Mouse (Mus musculus) heart, postnatal 4 days (tissue): ENCODE measurements at regions not wholly inside any gene's neighbourhood (a gene's known extent, or its start where the extent isn't known, plus 50 kb on each side); places are given as distances from the start of the nearest gene placed in this dataset.
"Not testable (repeated sequence)": the region's sequence is repeated elsewhere in the genome, so short reads cannot be mapped to it uniquely, and the experiment has no call there.

Source experiments
- DNase-seq: peaks from one replicate; pipeline ENCODE4 v3.0.0; 2021

DNA sequence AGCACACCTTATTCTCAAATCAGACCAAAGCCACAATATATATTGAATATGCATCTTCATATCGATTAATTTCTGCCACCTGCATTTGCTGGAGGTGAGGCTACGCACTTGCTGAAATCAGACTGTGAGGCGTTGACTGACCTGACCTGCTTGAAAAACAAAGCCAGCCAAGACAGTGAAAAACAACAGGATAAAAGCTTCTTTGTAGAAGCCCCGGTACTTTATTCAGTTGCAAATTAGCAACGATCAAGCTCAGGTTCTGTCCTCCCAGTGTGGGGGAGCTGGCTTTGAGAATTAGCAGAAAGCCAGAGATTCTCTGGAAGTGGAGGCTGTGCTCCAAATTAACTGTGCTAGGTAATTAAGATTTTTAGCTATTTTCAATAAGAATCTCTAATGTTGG, 100.6 kb downstream of the Vmn2r79 start:
- DNase-seq = no peak

DNA sequence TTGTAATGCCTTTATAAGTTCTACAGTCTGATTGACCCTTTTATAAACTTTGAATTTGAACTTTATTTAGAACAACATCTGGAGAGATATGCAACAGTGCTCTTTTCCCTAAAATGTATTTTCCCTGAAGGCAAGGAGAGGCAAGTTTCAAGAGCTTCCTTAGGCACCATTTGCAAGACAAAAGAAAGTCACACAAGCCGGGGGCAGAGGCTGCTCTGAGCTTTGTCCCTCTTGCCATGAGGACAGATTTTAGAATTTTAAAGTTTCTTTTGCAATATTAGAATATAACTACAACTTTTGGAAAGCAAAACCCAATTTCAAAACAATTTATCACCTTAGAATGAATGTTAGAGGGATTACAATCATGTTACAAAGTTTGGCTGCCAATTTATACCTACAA, 103.7 kb downstream of the Vmn2r79 start:
- DNase-seq = not testable (repeated sequence)

DNA sequence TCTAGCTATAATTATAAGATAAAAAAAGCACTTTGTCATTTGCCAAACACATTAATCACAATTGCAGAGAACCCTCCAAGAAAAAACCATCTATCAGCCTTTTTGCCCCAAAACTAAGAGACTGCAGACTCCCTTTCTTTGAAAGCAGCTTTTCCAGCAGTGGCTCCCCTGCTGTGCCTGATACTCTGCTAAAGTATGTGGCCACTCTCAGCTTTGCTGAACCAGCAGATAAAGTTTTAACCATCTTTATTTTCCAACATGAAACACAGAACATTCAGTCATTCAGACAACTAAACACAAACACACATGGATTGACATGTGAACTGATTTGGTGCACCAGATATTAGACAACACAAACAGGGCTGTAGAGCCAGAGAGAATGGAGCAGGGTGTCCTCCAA, 104.5 kb downstream of the Vmn2r79 start:
- not testable (repeated sequence) for DNase-seq

DNA sequence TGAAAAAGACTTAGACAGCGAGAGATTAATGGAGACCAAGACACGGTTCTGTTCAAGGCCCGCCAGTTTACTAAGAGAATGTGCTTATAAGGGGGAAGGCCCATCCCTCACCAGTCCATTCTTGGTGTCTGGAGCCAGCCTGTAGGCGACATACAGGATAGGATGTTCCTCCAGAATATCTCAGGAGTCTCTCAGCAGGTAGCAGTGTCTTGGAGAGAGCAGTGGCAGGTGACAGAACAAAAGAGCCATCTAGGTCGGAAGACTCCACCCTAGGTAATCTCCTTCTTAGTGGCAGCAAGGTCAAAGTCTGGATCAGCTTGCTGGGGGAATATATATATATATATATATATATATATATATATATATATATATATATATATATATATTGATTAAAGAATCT, 105.4 kb downstream of the Vmn2r79 start:
- DNase-seq = not testable (repeated sequence)

DNA sequence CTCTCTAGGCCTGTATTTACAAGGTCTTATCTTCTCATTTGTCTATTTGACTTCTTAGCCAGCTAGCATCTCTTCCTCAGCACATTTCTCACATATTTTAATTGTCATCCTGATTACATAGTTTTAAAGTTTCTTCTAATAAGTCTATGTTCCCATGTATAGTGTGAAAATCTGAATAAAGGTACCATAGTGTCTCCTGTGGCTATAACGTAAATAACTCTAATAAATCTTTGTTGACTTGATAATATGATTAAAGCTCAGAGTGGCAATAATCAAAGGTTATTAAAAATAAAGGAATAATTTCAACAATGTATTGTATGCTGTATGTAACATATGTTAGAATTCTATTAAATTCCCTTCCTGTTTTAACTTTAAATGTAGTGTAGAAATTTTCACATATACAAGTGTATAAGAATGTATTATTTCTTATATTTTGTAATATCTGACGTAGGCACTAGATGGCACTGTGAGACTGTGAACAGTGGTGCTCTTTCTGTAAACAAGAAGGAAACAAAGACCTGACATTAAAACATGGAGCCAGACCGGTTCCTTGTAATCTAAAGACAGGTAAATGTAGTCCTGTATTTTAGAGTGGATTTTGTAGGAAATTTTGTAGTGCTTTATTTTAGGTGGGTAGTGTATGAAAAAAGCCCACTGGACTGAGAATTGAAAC, 114.5 kb downstream of the Vmn2r79 start:
- no peak for DNase-seq

DNA sequence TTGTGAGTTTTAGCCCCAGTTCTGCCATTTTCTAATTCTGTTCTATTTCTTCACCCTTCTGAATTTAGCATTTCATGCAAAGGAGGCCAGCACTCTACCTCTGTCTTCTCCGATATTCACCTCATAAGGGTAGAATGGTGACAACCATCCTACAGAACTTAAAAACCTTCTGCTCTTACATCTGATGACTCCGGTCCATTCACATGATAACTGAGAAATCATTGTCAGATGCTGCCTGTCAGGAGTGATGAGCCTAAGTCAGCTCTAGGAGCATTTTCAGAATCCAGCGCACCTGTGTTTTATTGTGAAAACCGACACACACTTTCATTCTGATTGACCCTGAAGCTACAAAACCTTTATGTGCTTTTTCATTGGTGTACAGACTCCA, 115.1 kb downstream of the Vmn2r79 start:
- DNase-seq = no peak

DNA sequence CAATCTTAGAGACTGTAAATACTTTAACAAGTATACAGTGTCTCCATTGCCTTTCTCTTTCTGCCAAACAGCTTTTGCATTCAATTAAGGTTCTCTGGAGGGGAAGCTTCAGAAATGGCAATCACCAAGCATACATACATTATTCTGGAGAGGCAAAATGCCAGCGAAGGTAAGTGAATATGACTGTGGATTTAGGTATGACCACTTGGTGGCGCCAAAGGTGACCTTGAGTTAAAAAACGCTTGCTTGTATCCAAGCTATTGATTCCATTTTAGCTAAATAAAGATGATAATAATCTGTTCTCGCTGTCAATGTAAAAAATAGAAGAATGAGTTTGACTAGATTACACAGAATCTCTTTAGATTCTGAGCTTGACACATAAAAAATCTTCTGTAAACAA, 117.7 kb downstream of the Vmn2r79 start:
- DNase-seq = peak; percentile 27

DNA sequence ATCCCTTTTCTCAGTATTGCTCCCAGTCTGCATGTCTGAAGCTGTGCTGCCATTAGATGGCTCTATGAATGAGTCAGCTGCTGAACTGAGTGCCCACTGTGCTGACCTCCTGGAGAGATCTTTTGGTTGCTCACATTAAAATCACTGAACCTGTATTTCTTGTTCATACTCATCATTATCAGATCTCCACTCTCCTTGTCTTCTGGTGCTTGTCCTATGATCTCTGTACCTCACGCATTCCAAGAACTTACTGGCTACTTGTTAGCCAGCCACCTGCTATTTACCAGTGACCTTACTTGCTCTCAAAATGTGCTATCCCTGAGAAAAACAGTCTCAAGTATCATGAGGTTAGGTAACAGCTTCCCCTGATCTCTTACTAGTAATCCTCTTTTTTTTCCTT, 123.4 kb upstream of the Nox4 start:
- no peak for DNase-seq

DNA sequence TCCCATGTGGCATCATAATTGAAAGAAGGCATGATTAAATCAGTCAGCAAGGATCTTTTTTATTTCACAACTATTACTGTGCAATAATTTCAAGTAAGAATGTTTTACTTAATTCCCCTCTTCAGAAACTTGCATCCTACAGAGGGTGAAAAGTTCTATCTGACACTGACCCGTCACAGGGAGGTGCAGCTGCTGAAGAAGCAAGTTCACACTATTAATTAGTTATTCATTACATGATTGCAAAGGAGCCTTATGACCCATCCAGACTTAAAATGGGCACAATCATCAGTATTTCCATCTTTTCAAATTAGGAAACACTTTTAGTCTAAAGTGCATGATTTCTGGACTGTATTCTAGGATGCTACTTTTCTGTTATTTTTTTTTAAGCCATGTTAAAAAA, 100.0 kb upstream of the Nox4 start:
- DNase-seq = no peak

DNA sequence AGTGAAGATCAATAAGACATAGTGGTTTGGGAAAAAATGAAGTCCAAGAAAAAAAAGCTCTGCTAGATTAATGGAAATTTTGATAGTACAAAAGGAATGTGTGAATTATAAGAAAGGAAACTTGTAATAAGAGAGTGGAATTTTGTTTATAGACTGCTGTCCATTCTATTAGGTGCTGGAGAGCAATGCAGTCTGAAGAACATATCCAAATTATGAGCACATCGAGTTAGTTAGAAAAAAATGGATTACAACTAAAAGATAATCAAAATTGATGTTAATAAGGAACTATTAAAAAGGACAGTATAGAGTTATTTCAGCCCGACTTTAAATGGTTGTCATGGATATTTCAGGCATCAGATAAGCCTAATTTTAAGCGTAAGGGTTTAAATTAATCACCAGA, 98.2 kb upstream of the Nox4 start:
- DNase-seq = no peak

DNA sequence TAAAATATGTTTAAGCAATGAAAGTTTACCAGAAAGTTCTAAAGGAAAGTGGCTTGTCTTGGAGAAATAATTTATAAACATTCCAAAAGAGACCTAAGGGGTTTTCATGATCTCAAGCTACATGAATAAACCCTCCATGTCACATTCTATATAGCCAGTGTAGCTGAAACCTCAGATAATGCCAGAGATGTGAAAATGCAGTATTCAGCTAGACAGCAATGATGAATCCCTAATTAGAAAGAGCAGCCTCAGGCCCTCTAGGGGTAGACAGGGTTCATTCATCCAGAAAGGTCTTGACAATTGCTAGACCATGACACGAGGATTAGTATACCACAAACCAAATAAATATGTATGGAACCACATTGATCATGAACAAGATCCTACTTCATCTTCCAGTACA, 97.2 kb upstream of the Nox4 start:
- no peak for DNase-seq

DNA sequence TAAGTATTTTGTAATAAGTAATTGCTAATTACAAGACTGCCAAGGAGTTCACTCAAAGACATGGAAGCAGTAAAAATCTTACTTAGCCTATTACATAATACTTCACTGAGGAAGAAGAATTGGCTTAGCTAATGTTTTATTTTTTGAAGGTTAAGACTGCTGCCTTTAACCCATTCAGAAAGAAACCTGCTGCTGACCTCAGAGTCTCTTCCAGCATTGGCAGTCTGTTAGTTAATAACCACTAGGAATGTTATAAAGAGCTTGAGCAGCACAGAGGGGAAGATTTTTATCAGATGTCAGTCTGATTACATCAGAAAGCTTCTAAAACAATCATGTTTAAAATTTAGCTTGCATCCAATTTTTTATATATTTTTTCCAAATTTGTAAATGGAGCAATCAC, 94.9 kb upstream of the Nox4 start:
- no peak for DNase-seq

DNA sequence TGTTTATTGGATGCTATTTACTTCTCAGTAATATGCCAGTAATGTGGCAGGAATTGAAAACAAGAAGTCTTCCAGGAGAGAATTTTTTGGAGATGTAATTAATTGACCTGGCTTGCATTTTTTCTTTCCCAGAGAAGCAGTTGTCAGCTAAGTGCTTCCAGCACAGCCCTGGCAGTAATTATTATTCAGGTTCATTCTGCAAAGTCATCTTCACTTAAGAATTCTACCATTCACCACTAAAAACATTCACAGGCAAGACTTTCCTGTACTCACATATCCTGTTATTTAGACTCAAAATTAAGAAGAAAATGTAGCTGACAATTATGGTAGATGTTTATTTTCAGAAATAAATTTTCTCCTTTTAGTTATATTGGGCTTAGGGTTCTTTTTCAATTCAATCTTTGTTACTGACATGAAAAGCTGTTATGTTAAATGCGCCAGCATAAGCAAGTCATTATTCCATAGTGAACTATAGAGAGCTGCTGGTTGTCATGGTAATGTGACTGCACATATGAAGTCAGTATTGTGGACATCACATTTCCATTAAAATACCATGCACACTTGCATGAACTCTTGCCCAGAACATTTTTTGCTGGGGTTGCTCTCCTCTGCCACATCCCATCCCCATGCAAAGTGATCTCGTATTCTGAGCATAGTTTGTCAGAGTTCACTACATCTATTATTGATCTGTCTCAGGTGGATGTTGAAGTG, 59.3 kb upstream of the Nox4 start:
- DNase-seq = no peak

DNA sequence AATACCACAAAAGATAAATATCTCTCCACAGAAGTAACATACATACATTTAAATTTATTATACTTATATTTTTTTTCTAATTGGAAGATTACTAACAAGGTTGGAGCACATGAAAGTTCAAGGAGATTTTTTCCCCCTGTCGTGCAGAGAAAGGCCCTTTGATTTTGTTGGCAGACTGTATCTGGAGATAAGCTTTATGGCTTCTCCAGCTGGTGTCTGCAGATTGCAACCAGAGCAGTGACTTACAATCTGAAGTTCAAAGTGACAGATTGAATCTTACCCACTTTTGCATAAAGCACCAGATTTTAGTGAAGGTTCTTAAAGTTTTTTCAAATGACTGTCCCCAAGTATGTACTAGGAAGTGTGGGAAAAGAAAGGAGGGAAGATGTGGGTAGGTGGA, 50.2 kb upstream of the Nox4 start:
- no peak for DNase-seq
